Mouse (Mus musculus) kidney, postnatal 25 days (tissue): ENCODE data around the gene Prdx2.

ENCODE experiments used
- DNase-seq, 2 experiments: peaks; one replicate each; pipeline ENCODE4 v3.0.0; 2021; ENCODE audit warnings: mixed read lengths in 2 of 2

Gene Prdx2

GRCm38 (mm10) chr8:84949753-84950152, 19.6 kb upstream of the Prdx2 start:
- no peak for DNase-seq

- DNase-seq: peak; percentile 58 to 66
Measured at GRCm38 (mm10) chr8:84952612-84953255, 16.7 kb upstream of the Prdx2 start.

DNA sequence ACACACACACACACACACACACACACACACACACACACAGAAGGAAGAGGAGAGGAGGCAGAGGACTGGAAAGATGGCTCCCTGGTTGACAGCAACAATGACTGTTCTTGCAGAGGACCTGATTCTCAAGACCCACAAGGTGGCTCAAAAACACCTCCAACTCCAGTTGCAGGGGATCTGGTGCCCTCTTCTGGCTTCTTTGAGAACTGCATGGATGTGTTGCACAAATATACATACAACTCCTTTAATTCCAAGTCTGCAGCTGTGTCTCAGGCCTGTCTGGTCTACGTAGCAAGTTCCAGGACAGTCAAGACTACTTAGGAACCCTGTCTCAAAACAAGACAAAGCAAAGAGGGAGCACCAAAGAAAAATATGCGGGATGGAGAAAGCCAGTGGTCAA, 12.6 kb upstream of the Prdx2 start:
- DNase-seq: peak; percentile 63 to 81

DNA sequence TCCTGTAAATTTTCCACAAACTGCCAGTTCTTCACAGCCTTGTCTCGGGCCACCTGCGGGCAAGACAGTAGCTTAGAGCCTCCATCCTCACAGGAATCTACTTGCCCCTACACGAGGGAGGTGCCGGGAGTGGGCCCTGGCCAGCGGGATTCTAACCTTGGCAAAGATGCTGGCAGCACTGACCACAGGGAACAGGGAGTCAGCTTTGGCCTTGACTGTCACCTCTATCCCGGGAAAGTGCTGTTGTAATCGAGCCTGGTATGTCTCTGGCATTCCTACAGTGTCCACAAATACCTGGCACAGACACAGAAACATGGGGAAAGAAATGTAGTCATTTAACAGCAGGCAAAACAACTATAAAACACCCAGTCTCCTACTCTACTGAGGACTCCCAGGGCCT, 9.6 kb upstream of the Prdx2 start:
- no peak for DNase-seq

- DNase-seq: no peak
Measured at GRCm38 (mm10) chr8:84963952-84964351, 5.4 kb upstream of the Prdx2 start.

DNA sequence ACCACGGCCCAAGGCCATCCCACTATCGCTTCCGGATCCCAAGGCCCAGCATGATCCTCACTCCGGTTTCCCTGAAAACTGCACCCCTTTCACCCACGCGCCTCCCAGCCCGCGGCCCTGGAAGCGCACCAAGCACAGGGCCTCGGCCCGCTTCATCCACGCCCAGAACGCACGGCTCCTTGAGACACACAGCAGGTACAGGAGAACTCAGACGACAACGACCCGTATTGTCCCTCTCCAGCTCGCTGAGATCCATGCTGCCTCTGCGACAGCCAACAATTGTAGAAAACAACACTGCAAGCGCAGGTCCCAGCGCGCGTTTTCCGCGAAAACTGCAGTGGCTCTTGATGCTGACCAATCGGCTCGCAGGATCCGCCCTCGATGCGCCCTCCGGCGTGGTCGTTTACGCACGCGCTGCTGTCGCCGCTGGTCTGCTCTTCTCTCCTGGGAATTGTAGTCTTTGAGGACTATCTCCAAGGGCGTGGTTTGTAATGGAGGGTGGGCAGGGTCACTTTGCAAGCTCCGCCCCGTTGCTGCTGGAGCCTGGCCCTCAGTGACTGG, 3.6 kb upstream of the Prdx2 start:
- peak; percentile 97 to 98 for DNase-seq

DNA sequence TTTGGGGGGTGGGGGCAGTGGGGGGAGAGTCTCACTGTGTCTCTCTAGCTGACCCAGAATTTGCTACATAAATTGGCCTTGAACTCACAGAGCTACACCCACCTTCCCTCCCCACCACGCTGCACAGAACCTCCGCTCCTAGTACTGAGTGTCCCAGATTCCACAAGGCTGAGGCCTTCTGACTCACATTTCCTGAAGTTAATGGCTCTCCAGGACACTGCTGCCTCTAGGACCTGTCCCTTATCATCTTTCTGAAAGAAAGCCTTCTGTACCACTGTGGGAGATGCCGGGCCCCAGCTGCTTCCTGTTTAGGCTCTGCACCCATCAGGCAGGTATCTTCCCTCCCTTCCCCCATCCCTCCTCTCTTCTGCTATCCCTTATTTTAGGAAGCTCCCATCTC, 2.8 kb upstream of the Prdx2 start:
- no peak for DNase-seq

DNA sequence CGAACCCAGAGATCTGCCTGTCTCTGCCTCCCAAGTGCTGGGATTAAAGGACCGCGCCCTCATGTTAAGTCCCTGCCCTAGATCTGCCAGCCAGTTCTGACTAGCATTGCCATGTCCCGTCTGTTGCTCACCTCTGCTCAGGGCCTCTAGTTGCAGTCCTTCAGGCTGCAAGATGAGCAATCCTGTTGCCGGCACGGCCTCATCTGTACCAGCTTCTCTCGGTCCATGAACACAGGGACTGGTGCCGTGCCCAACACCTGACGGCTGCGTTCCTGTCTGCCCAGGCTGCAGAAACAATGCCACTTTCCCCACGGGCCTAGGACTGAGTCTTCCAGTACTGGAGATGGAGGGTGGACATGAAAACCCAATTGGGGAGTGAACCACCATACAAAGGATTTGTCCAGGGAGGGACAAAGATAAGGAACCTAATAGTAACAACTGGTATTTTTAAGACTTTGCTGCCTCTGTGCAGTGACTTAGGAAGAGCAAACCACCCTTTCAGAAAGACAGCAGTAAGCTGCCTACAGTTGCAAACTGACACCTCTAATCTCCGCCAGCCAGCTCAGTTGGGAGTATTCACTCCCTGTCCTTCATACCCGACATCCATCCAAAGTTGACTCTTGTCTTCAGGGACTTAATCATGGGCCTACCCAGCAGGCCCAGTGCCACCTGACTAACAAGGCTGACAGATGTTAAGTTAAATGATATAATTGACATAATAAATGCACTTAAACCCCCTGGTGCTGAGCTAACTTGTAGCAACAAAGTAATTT, 1.7 kb upstream of the Prdx2 start:
- DNase-seq: no peak

GRCm38 (mm10) chr8:84968650-84969049, 737 bp upstream of the Prdx2 start:
- DNase-seq: peak in 1 of 2 experiments; percentile 28

DNA sequence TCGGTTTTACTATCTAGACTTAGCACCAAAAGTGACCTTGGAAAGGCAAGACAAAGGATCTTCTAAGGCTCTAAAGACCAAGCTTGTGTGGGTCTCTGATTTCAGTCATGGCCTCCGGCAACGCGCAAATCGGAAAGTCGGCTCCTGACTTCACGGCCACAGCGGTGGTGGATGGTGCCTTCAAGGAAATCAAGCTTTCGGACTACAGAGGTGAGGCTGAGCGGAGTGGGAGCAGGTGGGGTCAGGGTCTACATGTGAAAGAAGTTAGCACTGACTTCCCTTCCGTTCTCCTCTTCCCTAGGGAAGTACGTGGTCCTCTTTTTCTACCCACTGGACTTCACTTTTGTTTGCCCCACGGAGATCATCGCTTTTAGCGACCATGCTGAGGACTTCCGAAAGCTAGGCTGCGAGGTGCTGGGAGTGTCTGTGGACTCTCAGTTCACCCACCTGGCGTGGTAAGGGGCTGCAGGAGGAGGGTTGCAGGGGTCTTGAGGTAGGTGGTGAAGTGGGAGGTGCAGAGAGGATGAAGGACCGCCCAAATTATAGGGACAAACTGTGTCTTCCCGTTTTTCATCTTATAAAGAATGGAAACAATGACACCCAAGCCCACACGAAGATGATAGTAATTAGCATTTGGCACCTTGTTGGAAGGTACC, 876 bp downstream of the Prdx2 start:
- peak in 1 of 2 experiments; percentile 18 for DNase-seq

DNA sequence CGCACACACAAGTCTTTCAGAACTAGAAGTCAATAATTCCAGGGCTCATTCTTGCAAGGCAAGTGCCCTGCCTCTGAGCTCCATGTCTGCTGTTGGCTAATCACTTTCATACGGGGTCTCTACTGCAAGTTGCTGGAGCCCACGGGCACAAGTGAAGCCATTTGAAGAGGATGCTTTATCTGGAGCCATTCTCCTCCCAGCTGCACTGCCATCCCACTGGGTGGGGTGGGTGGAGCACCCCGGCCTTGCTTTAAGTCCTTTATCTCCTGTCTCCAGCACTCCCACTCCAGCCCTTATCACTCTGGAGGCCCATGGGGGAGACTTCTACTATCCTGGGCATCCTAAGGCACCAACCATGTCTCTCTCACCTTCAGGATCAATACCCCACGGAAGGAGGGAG, 1.5 kb downstream of the Prdx2 start:
- DNase-seq: no peak

GRCm38 (mm10) chr8:84973079-84973478, 3.7 kb downstream of the Prdx2 start:
- DNase-seq: no peak

GRCm38 (mm10) chr8:84973803-84974542, 4.6 kb downstream of the Prdx2 start:
- DNase-seq: peak; percentile 54 to 62

DNA sequence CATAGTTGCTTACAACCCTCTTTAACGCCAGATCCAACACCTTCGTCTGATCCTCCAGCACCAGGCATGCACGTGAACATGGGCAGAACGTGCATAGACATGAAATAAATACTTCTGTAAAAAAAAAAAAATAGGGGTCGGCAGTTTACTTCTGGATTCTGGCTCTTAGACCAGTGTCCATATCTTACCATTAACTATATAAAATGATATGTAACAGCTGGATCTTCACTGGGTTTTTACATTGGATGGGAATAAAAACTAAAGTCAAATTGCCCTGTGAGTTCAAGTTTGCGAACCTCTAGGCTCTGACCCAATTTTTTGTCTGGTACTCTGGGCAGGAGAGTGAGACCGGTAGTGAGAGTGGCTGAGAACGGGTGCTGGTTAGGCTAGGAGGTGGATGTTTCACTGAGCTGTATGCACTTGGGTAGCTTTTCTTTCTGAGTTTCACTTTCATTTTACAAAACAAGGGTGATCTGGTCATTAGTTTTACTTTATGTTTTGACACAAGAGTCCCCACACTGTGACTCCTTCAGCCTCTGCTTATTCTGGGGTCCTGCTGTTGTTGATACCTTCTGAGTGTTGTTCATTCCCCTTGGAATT, 5.3 kb downstream of the Prdx2 start:
- no peak for DNase-seq

DNA sequence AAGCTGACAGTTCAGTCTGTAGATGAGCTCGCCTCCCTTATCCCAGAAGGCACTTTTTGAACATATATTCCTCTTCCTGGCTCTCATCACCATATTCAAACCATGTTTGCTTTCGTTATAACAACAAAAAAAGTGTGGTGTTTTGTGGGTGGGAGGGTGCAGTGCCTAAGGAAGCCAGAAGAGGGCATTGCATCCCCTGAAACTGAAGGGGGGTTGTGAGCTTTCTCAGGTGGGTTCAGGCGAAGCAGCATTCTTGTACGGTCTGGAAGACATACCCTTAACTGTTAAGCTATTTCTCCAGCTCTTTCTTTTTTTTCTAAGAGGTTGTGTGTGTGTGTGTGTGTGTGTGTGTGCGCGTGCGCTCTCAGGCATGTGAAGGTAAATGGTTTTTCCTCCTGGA, 6.0 kb downstream of the Prdx2 start:
- DNase-seq: peak; percentile 72 to 75

DNA sequence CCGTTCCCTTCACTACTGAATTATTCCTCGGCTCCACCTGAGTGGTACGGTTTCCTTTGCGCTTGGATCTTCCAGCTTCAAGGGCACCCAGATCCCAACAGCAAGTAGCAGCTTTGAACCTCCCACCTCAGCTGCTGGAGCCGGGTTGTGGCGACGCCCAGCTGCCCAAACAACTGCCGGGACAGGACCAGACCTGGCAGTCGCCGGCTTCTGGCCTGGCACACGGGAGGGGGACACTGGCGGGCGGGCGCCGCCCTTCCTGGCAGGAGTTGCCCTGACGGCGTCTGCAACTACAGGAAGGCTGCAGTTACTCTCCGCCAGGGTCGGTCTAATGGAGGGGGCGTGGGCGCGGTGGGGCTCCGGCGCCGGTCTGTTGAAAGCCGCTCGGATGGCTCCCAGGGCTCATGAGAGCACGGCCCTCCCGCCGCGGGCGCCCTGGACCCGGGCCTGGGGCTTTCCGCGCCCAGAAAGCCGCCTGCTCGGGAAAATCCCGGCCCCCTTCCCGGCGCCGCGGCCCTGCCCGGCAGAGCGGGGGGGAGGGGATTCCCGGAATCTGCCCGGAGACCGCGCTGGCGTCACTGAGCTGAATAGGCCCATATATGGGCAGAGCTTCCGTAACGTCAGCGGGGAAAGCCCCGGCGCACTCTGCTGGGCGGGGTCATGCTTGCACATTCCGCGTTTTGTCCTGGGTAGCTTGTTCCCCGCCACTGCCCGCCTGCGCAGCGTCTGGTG, 6.8 kb downstream of the Prdx2 start:
- DNase-seq: peak; percentile 97

DNA sequence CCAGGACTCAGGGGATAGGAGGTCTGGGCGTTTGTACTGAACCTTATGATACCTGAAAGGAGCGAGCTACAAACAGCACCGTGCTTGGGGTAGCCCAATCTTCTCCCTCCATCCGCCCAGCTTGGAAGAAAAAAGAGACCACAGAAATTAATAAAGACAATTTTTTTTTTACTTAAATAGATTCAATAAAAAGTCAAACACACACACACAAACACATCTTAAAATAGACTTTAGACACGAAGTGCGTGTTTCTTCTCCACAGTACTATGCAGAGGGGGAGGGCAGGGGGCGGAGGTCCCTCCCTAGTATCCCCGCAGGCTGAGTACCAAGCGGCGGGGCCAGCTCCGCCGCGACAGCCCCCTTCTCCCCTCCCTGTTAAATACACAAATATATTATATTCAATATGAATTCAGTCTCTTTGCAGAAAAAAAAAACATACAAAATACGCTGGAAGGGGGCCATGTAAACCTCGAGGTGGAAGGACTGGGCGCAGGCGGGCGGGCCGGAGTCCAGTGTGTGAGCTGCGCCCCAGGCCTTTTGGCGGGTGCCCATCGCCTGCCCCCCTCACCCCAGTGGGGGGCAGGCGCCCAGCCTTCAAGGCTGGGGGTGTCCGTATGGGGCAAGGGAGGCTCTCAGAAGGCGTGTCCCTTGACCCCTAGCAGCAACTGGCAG, 7.5 kb downstream of the Prdx2 start:
- no peak for DNase-seq

- DNase-seq: peak; percentile 64 to 84
Measured at GRCm38 (mm10) chr8:84977435-84978247, 8.3 kb downstream of the Prdx2 start.

DNA sequence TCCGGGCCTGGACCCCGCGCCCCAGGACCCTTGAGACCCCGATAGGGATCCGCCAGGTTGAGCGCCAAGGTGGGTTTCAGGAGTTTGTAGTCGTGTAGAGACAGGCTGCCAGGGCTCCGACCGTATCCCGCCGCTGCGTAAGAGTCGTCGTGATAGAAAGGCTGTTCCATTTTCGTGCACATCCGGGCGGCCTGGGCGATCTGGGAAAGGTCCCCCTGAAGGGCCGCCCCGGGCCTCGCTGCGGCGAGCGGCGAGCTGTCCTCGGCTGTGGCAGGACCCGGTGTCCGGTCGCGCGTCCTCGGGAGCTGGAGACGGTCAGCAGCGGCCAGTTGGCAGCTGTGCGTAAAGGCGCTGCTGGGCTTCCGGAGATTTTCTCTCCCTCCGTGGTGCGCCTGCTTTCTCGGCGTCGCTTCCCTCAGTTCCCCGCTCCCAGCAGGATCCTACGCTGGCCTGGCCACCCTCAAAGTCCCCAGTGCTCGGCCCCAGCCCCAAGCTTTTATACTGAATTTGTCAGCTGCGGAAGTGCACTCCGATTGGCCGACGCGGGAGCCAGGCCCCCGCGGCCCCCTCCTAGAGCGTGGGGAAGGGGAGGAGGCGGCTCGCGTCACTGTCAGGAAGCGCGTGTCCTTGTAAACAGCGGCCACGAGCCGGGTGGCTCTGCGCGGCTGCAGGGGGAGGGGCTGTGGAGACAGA, 9.0 kb downstream of the Prdx2 start, which contains the start of gene Junb:
Junb (minus strand) TSS at position 471 of the 693 bp plus-strand sequence.
- peak; percentile 94 to 98 for DNase-seq
